Comparison of ENCODE assay signal across 9 mouse cellular contexts in genomic region chr2:170757228-170757875, GRCm38 (mm10). TPM values are rescaled to one million over a fixed set of nuclear protein-coding genes. Genes with fewer than 3 reads are reported as not detected.
A peak's percentile ranks its signal among the peaks of the same experiment; 100 is the strongest.
DNase-seq lines count a peak whose midpoint lies in the region; ATAC-seq and TF ChIP-seq lines count a peak whose summit lies in the region.
"Had no signal": no experiment of that assay in that cellular context is flagged by ENCODE, and none has a peak within 500 bp of the region (broad histone marks: within the 10 kb centered on the region; RNA-seq: fewer than 3 reads in every experiment).

No protein-coding gene starts in this region.

- no peak overlapping the region for H3K27ac ChIP-seq in heart, embryonic 12.5 days (ENCODE audit: poor library complexity, severe bottlenecking)
- H3K27ac ChIP-seq in hindbrain, embryonic 11.5 days (ENCODE audit: low read depth, low read length) = peak overlapping the region; percentile 67
- H3K27ac ChIP-seq in midbrain, embryonic 14.5 days (replicated peaks; ENCODE audit: low read depth, low read length) = peak overlapping the region; percentile 74
- no peak overlapping the region for H3K27ac ChIP-seq in layer of hippocampus, adult 2 months

- no peaks in the 10 kb centered on the region for H3K27me3 ChIP-seq in heart, embryonic 12.5 days (replicated peaks)
- H3K27me3 ChIP-seq in hindbrain, embryonic 11.5 days (ENCODE audit: control insufficient read depth, insufficient read depth, low read length) = no peaks in the 10 kb centered on the region
- no peaks in the 10 kb centered on the region for H3K27me3 ChIP-seq in midbrain, embryonic 14.5 days (ENCODE audit: control insufficient read depth, insufficient read depth, low read length)

- peak; percentile 27 to 30 for DNase-seq in heart, postnatal 10 days
- DNase-seq in embryo, embryonic 9.5 days (ENCODE audit: extremely low spot score) = peak; percentile 35
- peak; percentile 47 for DNase-seq in hindbrain, embryonic 11.5 days (ENCODE audit: low spot score)
- peak; percentile 71 for DNase-seq in midbrain, embryonic 14.5 days
- DNase-seq in right cerebral cortex, postnatal 36 days (ENCODE audit: low spot score in 2 of 2) = no peak
- no peak for DNase-seq in layer of hippocampus, adult 2 months (ENCODE audit: low spot score in 2 of 2)
- no peak for DNase-seq in thymus, postnatal 4 days
- DNase-seq: thymus, postnatal 25 days had no signal

- H3K4me2 ChIP-seq in heart, embryonic 12.5 days = no peak overlapping the region
- no peak overlapping the region for H3K4me2 ChIP-seq in hindbrain, embryonic 11.5 days (replicated peaks; ENCODE audit: low read depth, low read length)
- 0 out of 2 replicates have a peak overlapping the region, but pooled peaks have one; percentile 2 for H3K4me2 ChIP-seq in midbrain, embryonic 14.5 days (ENCODE audit: low read length)

- no peak for ATAC-seq in heart, embryonic 12.5 days (ENCODE audit: insufficient number of reproducible peaks, low FRiP score)
- peak; percentile 64 for ATAC-seq in hindbrain, embryonic 11.5 days (ENCODE audit: low FRiP score)
- ATAC-seq in midbrain, embryonic 14.5 days (ENCODE audit: low FRiP score, low TSS enrichment) = 0 out of 2 replicates have a peak, but pooled peaks have one; percentile 43

- peaks cover 35% of the 10 kb centered on the region for H3K4me1 ChIP-seq in heart, embryonic 12.5 days (replicated peaks)
- peaks cover 5% of the 10 kb centered on the region; the same call in 1 of the 2 replicates for H3K4me1 ChIP-seq in hindbrain, embryonic 11.5 days (replicated peaks; ENCODE audit: control insufficient read depth, insufficient read depth, low read length)
- H3K4me1 ChIP-seq in midbrain, embryonic 14.5 days (ENCODE audit: control insufficient read depth, insufficient read depth, low read length) = peaks cover 24% of the 10 kb centered on the region

- no peaks in the 10 kb centered on the region for H3K36me3 ChIP-seq in heart, embryonic 12.5 days
- H3K36me3 ChIP-seq in hindbrain, embryonic 11.5 days (ENCODE audit: control insufficient read depth, insufficient read depth, low read length) = no peaks in the 10 kb centered on the region
- no peaks in the 10 kb centered on the region for H3K36me3 ChIP-seq in midbrain, embryonic 14.5 days (ENCODE audit: control insufficient read depth, insufficient read depth, low read length)

- H3K4me3 ChIP-seq in heart, embryonic 12.5 days = no peak overlapping the region
- no peak overlapping the region for H3K4me3 ChIP-seq in hindbrain, embryonic 11.5 days (ENCODE audit: low read depth, low read length)
- H3K4me3 ChIP-seq in midbrain, embryonic 14.5 days (replicated peaks; ENCODE audit: low read depth, low read length) = no peak overlapping the region
- H3K4me3 ChIP-seq in layer of hippocampus, adult 2 months = no peak overlapping the region

- WGBS in heart, embryonic 12.5 days = 57% methylated on average over 14 of the region's 14 CpGs
- 38% methylated on average over 14 of the region's 14 CpGs for WGBS in hindbrain, embryonic 11.5 days
- 35% methylated on average over 14 of the region's 14 CpGs for WGBS in midbrain, embryonic 14.5 days

- intact Hi-C loops in heart, postnatal 10 days (cut with DNase I) = no loop called here

- H3K9me3 ChIP-seq in heart, embryonic 12.5 days (replicated peaks) = no peaks in the 10 kb centered on the region
- no peaks in the 10 kb centered on the region for H3K9me3 ChIP-seq in hindbrain, embryonic 11.5 days (ENCODE audit: control insufficient read depth, low read length)
- no peaks in the 10 kb centered on the region for H3K9me3 ChIP-seq in midbrain, embryonic 14.5 days (ENCODE audit: control insufficient read depth, low read length)

- no peak for TF ChIP-seq CTCF in layer of hippocampus, adult 2 months (conservative IDR thresholded peaks at IDR 0.05)

- no peak overlapping the region for H3K9ac ChIP-seq in heart, embryonic 12.5 days
- 0 out of 2 replicates have a peak overlapping the region, but pooled peaks have one; percentile 5 for H3K9ac ChIP-seq in hindbrain, embryonic 11.5 days (ENCODE audit: low read depth, low read length)
- no peak overlapping the region for H3K9ac ChIP-seq in midbrain, embryonic 14.5 days (replicated peaks; ENCODE audit: low read length)

RNA-seq across cellular contexts. Expression of gene Dok5, which starts 25.7 kb away (rescaled TPM):
- total RNA-seq in heart, postnatal 10 days (2021) = under 1 TPM in 1 of 2 experiments, not detected in 1; 0.34 TPM
- 6.9 and 7.5 TPM in 2 replicates for polyA plus RNA-seq in heart, embryonic 12.5 days (2016; fragmentation: Nextera tagmentation; extraction: Ambion mirVana)
- 18.0 and 19.4 TPM in 2 replicates for polyA plus RNA-seq in hindbrain, embryonic 11.5 days (2014; fragmentation: Nextera tagmentation; extraction: Ambion mirVana)
- polyA plus RNA-seq in midbrain, embryonic 14.5 days (2014; fragmentation: Nextera tagmentation; extraction: Ambion mirVana) = 31.5 and 43.0 TPM in 2 replicates
- 10 to 100 TPM; 12.5 to 14.7 TPM for total RNA-seq in layer of hippocampus, adult 2 months (2021)

Comparison
In these comparisons a context has a peak if more than half of its experiments do, and no peak if none do; other contexts are left out.
1. DNase-seq: peak in heart, postnatal 10 days (2 of 2), embryo, embryonic 9.5 days (single experiment), hindbrain, embryonic 11.5 days (single experiment) and midbrain, embryonic 14.5 days (single experiment); none in right cerebral cortex, postnatal 36 days (0 of 2), layer of hippocampus, adult 2 months (0 of 2) and thymus, postnatal 4 days (single experiment).
2. H3K27ac ChIP-seq: peak in hindbrain, embryonic 11.5 days (single experiment) and midbrain, embryonic 14.5 days (single experiment); none in heart, embryonic 12.5 days (single experiment) and layer of hippocampus, adult 2 months (single experiment).